Mouse (Mus musculus) right cerebral cortex, adult 18-20 months (tissue): ENCODE measurements around the gene Desi1.

Experiments
- DNase-seq: peaks from one replicate; pipeline ENCODE4 v3.0.0; 2022; ENCODE audit warnings: mixed read lengths

The Desi1 gene

DNA sequence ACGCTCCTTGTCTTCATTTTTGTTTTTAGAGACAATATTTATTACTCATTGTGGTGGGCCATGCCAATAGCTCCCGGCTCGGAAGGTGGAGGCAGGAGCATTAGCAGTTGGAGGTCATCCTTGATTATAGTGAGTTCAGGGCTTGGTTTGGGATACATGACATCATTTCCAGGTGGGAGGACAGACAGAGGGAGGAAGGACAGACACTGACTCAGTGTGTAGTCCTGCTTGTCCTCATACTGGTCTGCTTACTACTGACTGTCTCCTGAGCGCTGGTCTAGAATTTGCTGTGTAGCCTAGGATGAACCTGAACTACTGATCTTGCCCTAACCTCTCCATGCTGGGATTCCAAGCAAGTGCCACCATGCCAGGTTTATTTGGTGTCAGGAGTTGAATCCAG lies at the start of gene Desi1:
Gene Desi1 (minus strand): TSS at position 101 of the 400 bp plus-strand sequence.
- no peak for DNase-seq

DNA sequence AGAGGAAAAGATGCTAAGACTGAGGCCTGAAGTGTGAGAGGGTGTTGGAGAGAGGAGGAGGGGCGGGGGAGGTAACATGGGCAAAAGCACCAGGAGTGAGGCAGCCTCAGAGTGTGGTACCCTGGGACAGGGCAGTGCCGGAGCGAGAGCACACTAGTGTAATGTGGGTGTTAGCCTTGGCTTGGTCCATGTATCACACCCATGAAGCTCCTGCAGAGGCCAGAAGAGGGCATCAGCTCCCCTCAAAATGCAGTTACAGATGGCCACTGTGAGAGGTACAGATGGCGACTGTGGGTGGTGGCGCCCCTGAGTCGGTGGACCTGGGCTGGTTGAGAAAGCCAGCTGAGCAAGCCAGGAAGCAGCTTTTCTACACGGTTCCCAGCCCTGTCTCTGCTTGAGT lies 47.5 kb upstream of the Desi1 start:
- DNase-seq, result peak; percentile 81

DNA sequence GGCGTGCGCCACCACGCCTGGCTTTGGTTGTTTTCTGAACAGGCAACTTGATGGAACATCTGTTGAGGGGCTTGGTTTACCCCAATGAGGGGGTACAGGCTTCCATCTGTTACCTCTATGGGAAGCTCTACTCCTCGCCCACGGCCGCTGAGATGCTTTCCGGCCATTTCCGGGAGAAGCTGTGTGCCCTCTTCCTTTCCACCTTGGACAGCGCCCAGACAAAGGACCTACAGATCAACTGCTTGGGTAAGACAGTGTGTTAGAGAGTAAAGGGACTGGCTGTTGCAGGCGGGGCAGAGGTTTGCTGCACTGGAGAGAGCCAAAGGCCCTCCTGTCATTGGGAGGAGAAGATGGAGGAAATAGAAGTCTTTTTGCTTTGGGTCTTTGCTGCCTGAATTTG lies 46.2 kb upstream of the Desi1 start:
- DNase-seq, result no peak

DNA sequence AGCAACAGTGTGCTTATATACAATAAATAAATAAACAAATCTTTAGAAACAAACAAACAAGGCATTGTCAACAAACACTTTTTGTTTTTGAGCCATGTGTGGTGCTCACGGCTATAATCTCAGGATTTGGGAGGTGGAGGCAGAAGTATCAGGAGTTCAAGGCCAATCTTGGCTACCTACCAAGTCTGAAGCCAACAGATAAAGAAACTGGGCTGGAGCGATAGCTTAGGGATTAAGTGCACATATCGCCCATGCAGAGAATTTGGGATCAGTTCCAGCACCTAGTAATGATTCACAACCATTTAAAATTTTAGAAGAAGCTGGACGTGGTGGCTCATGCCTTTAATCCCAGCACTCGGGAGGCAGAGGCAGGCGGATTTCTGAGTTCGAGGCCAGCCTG lies 39.8 kb upstream of the Desi1 start:
- no peak for DNase-seq

DNA sequence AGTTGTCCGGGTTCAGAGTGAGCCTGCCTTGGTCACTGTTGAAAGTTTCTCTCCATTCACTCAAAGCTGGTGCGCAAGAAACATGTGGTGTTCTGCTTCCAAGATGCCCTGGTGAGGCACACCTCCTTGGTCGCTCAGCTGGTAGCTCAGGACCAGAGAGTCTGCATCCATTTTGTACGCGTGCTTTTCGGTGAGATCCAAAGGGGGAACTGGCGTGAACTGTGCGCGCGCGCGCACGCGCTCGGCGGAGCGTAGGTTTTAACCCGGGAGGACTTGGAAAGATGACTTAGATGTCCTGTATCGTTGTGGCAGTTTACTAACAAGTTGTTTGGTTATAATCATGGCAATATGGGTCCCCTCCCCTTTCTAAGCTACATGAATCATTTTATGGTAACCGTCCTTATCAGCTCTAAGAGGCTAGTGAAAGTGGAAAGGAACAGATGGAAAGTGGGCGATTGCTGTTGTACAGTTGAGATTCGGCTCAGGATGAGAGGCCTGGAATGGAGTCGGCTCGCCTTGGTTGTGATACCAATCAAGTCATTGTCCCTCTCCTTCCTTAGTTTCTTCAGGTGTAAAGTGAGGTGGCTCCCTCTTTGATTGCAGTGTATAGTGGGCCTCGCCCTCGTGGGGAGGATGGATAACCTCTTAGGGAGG lies 38.3 kb upstream of the Desi1 start:
- DNase-seq, result no peak

DNA sequence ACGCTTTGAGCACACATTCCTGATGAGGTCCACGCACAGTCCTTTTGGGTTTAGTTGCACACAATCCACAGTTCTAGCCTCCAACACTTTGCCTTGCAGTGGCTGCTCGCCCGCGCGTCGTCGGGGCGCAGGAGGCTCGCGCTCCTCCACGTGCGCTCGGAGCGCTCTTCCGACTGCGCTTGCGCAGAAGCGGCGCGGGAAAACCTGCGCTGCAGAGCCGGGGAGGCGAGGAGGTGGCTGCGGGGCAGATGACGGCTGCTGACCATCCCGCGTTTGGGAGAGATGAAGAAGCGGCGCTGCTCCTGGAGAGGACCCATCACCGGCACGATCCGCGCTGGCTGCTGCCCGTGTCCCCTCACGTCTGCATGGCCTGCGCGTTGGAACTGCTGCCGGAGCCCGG lies 36.2 kb upstream of the Desi1 start, which contains the start of gene Mei1:
Gene Mei1 (plus strand): TSS at position 99 of the 400 bp plus-strand sequence.
- DNase-seq, result no peak

DNA sequence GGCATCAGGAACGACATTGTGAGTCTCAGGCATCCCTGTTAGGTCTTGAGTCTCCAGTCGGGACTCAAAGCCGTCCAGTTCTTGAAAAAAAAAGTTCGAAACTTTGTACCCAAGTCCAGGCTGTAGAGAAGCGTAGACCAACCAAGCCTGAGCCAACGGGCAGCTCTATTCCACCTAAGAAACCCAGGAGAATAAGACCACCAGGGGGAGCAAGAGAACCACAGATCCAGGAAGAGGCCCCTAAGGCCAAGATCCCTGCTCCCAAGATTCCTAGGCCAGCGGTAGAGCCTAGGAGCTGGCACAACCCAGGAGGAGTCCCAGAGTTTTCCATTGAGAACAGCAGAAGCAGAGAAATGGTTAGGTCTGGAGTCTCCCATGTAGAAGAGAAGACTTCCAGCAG lies 31.8 kb upstream of the Desi1 start:
- peak; percentile 80 for DNase-seq

DNA sequence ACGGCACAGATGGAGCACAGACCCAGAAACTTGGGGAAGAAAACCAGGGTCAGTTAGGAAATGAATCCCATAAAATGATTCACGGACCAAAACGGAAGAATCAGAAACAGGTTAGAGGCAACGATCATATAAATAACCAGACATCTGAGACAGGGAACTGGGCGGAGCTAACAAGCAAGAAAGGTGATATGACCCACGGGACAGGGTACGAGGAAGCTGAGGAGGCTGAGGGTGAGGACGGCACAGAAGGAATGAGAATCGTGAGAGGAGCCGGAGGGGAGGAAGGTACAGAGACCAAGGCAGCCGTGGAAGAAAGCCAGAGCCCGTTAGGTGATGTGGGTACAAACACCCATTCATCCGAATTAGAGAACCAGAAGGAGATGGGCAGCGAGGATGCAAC lies 30.2 kb upstream of the Desi1 start:
- no peak for DNase-seq

DNA sequence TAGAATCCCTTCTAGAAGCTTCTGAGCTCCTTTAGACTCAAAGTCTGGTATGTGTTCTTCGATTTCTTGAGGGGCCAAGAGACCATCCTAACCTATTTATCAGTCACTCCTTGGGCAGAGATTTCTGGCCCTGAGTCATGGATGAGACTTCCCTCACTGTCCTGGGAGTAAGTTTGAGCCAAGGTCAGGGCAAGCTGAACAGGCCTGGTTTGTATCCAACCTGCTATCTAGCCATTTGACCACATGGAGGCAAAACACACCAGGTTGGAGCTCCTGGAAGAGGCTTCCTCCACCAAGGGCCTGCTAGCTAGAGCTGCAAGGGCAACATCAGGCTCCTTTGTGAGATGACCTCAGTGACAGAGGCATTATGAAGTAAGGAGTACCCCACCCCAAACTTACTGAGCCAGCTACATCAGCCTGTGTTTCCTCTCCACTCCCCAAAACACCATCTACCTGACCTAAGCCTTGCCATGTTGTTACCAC lies 25.1 kb upstream of the Desi1 start, which contains the start of gene 4930407I10Rik:
Gene 4930407I10Rik (plus strand): TSS at position 433 of the 483 bp plus-strand sequence.
- no peak for DNase-seq

DNA sequence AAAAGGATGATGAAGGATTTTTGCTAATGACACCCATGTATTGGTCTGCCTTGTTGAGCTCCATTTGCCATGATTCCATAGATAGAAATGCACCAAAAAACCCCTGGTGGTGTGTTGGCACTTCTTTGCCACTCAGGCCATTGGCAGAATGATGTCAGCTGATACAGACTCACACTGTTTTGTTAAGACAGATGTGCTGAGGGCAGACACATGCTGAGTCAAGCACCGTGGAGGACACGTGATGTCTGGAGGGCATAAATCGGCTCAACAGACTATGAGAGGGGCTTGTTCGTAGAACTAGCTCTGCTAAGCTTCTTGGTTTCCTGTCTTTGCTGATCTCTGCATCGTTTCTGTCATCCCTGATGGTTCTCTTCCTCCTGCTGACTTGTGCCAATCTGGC lies 18.9 kb upstream of the Desi1 start:
- DNase-seq, result no peak

DNA sequence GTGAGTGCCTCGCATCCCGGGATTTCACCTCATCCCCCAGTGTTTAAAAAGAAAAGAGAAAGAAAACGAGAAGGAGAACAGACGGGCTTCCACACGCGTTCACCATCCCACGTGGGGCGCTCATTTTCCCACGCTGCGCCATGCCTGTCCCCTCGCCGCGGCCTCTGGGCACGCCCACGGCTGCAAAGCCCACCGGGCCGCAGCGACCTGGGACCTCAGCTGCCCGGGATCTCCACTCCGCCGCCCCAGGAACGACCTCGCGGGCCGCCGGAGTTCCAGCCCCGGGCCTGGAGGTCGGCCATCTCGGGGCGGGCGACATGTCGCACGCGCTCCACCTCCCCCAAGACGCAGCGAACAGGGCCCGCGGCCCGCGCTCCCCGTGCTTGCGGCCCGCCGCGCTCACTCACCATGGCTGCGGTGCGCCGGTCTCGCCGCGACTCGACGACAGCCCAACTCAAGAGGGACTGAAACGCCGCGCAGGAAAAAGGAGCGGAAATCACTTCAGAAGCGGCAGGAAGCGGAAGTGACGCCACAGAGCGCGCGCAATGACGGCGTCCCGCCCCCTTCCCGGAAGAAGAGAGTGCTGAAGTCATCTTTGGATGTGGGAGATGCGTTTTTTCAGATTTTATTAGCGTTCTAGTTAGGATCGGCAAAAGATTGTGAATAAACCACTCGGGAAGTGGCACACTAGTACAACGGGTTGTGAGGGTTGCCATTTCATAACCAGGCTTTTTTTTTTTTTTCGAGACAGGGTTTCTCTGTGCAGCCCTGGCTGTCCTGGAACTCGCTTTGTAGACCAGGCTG lies 13.6 kb upstream of the Desi1 start, which contains the start of gene Snu13:
Gene Snu13 (minus strand): TSS at position 519 of the 804 bp plus-strand sequence.
- DNase-seq, result peak; percentile 94

DNA sequence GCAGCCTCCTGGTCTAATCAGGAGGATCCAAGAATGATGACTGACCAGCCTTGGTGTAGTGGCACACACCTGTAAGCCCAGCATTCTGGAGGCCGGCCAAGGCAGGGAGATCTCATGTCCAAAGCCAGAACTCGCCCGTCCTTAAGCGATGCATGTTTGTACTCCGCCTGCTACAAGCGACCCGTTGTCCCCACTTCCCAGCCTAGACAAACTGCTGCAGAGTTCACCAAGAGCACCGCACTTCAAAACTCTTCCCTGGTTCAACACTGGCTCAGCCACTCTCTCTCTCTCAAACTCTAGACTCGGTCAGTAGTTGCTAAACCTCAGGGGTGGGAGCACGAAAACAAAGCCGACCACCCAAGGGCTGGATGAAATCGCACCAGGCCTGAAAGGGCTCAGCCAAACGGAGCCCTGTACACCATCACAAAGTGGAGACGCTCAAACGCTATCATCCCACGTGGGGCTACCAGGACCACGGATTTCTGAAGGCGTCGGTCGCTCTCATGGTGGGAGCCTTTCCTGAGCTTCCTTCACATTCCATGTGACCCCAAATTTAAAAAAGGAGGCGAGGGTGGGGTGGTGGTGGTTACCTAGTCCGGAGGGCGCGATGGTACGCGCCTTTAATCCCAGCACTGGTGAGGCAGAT lies 12.7 kb upstream of the Desi1 start:
- DNase-seq, result no peak

DNA sequence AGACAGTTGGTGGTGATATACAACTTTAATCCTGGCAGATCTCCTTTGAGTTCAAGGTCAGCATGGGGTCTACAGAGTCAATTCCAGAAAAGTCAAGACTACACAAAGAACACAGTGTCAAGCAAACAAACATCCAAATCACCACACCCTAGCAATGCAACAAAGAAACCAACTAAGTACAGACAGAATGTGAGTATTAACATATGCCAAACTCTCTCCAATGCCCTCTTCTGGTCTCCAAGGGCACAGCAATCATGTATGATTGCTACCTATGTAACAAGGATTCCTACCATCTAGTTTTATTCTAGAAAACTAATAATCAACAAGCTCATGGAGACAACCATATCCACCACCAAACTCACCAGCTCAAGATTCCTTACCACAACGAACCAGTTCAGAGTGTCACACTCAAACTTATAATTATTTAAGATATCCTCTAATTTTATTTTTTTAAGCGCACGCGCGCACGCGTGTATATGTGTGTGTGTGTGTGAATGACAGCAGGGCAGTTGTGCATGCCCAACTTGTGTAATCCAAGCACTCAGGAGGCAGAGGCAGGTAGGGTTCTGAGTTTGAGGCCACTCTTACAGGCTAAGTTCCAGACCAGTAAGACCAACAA lies 10.6 kb upstream of the Desi1 start:
- no peak for DNase-seq

DNA sequence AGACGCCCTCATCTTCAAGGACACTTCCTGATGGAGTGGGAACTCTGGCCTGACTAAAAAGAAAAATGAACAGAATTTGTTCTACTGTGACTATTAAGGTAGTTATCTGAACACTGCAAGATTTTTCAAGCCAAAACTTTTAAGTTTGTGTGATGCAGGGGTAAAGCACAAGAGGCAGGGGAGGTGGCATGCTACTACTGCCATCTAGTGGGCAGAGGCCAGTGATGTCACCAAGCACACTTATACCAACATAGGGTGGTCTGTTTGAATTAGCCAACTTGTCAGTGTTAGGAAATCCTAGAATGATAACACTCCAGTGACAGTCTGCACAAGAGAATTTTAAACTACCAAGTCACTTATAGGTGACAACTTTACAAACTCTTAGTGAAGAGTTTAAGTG lies 7.0 kb upstream of the Desi1 start:
- no peak for DNase-seq

DNA sequence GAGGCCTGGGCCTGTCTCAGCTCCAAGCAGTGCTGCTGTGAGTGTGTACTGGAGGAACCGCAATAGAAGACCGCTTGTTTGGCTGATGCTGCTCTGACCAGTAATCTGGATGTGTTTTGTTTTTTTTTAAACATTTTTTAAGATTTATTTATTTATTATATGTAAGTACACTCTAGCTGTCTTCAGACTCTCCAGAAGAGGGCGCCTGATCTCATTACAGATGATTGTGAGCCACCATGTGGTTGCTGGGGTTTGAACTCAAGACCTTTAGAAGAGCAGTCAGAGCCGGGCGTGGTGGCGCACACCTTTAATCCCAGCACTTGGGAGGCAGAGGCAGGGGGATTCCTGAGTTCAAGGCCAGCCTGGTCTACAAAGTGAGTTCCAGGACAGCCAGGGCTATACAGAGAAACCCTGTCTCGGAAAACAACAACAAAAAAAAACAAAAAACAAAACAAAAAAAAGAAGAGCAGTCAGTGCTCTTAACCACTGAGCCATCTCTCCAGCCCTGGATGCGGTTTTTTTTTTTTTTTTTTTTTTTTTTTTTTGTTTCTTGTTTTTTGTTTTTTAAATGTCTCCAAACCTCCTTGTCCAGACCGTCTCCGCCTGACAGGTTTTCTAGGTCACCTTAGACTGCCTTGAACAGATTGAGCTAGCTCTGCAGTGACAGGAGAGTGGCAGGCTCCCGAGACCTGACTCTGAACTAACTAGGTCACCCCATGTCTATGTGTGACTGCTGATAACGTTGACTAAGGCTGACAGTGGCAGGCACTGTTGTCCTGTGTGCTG lies 2.4 kb upstream of the Desi1 start:
- DNase-seq, result peak; percentile 18

DNA sequence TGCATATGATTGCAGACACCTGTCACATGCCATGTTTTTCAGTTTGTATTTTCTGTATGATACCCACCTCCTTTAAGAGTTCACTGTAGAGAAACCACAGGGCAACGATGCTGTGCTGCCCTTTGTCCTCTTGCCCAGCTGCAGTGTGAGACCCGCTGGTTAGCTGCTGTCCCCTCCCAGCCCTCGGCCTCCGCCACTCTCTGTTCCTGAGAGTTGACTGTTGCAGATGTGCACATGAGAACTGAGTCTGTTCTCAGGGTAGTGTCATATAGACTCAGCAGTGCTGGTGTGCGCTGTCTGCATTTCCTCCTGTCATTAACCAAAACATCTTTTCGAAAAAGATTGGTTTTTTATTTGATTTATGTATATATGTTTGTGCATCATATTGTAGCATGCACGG lies 1.3 kb downstream of the Desi1 start:
- no peak for DNase-seq

DNA sequence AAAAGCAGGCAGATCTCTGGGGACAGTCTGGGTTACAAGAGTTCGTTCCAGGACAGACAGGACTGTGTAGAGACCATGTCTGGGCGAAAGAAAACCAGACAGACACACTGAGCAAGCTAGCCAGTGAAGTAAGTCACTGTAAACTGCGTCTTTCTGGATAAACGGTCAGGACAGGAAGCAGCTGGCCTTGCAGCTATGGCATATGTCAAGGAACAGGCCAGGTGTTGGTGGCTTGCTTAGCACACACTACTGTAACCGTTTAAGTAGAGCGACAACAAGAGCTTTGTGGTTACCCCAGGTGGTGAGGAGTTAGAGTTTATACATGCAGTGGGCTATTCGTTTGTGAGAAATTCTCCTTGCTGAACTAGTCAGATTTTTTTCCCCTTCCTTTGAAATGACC lies 5.9 kb downstream of the Desi1 start:
- DNase-seq, result no peak

DNA sequence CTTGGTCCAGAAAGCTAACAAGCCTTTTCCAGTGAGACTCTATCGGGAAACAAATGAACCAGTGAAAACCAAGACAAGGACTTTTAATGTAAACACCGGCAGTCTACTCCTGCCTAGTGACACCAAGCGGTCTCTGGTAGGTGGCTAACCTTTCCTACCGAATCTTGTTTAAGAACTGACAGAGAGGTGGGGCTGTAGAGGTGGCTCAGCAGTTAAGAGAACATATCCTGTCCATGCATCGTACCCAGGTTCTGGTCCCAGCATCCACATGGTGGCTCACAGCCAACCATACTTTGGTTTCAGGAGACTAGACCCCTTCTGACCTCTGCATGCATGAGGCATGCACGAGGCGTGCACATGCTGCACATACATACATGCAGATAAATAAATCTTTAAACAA lies 6.4 kb downstream of the Desi1 start:
- DNase-seq, result no peak

DNA sequence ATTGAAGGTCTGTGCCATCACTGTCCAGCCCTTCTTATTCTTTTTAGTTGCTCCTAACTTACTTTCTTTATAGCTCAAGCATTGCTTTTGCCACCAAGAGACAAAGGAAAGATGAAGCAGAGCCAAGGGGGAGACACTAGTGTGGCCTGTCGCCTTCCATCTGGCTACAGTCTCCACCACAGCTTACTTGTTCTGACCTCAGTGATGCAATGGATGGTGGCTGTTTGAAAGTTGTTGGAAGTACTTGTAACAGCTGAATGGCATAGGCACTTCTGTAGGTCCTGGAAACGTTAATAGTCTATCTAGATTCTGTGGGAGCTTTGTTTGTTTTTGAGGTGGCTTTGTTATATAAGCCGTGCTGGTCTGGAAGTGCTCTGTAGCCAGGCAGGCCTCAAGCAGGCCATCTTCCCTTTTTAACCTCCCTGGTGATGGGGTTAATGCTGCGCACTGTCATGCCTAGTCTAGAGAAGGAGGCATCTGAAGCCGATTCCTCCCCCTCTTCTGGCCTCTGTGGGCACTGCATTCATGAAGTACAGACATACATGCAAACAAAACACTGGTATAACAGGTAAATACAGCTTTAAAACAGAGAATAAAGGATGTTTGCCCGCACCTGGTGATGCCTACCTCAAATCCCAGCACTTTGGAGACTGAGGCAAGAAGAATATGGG lies 9.6 kb downstream of the Desi1 start:
- no peak for DNase-seq

DNA sequence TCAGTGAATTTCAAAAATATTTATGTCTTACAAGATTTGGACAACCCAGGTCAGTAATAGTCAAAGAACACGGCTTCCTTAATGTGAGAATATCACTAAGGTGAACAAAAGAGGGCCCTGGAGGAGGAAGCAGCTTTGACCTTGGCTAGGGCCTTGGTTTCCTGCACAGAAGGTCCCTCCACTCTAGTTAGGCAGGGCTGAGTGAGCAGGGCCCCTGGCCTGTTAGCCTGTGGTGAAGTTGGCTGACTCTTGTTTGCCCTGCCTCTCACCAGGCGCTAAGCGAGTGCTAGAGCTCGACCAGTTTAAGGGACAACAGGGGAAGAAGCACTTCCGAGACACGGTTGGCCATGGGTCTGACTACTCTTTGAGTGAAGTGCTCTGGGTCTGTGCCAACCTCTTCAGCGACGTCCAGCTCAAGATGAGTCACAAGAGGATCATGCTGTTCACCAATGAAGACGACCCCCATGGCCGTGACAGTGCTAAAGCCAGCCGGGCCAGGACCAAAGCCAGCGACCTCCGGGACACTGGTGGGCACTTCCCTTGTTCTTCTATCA lies 11.1 kb downstream of the Desi1 start:
- DNase-seq, result no peak

DNA sequence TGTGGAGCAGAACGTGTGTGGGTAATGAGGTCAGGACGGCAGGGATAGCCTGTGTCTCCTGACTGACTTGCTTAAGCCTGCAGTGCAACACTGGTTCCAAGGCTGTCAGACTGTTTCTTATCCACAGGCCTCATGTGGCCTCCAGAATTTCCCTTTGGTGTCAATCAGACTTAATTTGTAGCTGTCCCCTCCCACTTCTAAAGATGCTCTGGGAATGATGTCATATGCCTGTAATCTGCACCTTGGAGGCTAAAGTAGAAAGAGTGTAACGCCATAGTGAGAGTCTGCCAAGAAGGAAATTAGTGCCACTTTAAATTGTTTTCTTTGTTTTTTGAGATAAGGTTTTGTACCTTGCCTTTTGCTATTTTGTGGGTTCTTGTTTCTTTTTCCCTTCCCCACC lies 14.4 kb downstream of the Desi1 start:
- no peak for DNase-seq
